Mouse (Mus musculus): ENCODE measurements around the gene Adipor2.

DNA sequence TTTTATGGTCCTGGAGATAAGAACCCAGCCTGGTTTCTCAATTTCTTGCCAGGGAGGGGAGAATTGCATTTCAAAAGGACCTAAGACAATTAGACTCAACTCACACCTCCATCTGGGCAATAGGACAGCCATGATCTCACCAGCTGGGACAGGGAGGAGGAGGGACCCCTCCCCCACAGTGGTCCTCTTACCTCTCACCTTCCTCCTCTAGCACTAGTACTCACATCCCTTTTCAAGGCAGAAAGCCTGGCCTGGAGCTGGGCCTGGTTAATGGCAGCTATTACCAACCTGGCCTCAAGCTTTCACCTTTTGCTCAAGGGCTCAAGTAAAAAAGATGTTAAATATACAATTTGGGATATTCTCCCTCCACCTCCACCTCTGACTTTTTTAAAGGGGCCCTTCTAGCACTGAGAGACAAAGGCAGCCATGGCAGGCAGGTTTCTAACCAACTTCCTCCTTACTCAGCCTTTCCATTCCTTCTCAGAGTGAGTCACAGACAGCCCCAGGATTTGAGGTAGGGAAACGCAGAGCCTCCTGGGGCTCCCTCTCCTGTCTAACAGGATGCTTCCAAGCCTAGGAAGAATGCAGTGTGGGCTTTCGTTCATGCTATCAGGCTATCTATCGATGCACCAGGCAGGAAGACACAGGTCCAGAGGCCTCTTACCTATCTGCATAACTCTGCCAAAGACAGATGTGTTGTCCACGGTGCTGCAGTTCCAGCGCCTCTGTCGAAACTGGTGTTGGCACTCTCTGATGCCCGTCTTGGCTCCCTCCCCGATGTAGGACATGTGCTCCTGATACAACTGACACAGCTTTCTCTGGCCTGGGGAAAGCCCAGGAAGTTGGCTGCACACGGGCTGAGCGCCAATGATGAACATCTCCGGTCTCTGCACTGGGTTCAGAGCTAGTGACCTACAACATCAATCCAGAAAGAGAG is 28.4 kb upstream of the Adipor2 start:
- no peak for TF ChIP-seq POLR2A (IDR thresholded peaks at IDR 0.05; ENCODE audit: borderline replicate concordance, extremely low read depth, insufficient read depth, insufficient read length, poor library complexity, severe bottlenecking)
- TF ChIP-seq CTCF (IDR thresholded peaks at IDR 0.05; ENCODE audit: borderline replicate concordance, extremely low read depth, insufficient read depth, insufficient read length), result no peak
